Mouse (Mus musculus): ENCODE data around the gene Vmn2r26.
"Not testable (repeated sequence)": the region's sequence is repeated elsewhere in the genome, so short reads cannot be mapped to it uniquely, and the experiment has no call there.

Gene Vmn2r26

GRCm38 (mm10) chr6:124024268-124024667 is at the start of gene Vmn2r26:
Vmn2r26 (plus strand) TSS chr6:124024568.
- not testable (repeated sequence) for DNase-seq (ENCODE audit: low spot score)

- no peak for DNase-seq (ENCODE audit: low spot score)
Measured at GRCm38 (mm10) chr6:124020841-124021240, 3.5 kb upstream of the Vmn2r26 start.

GRCm38 (mm10) chr6:124048388-124048787 is 24.0 kb downstream of the Vmn2r26 start:
- no peak for DNase-seq (ENCODE audit: low spot score)

GRCm38 (mm10) chr6:124053611-124054010 is 29.2 kb downstream of the Vmn2r26 start:
- not testable (repeated sequence) for DNase-seq (ENCODE audit: low spot score)

GRCm38 (mm10) chr6:124102334-124102733 is 78.0 kb downstream of the Vmn2r26 start:
- DNase-seq (ENCODE audit: low spot score), result no peak
